Mouse (Mus musculus): ENCODE data around the gene Akap2. TPM values are rescaled to one million over a fixed set of nuclear protein-coding genes. Genes with fewer than 3 reads are reported as not detected.

Akap2 gene
- polyA plus RNA-seq, 1 experiment from 2014 or later: 22.2 TPM

- WGBS: 73% methylated on average over 1 of the region's 1 CpGs
- H3K4me3 ChIP-seq: no peak overlapping the region
- no peak overlapping the region for H3K27ac ChIP-seq (replicated peaks)
- H3K36me3 ChIP-seq: peaks cover 39% of the 10 kb centered on the region
- H3K27me3 ChIP-seq (ENCODE audit: low read depth, poor library complexity, severe bottlenecking): no peaks in the 10 kb centered on the region; the same call in 1 of the 2 replicates
- no peak for DNase-seq (ENCODE audit: low spot score)
- H3K9me3 ChIP-seq (replicated peaks): peaks cover 7% of the 10 kb centered on the region; the same call in 1 of the 2 replicates
- peaks cover 28% of the 10 kb centered on the region for H3K4me1 ChIP-seq
Measured at GRCm38 (mm10) chr4:57851731-57852130, 134.3 kb downstream of the Akap2 start.

GRCm38 (mm10) chr4:57852461-57853040, 135.1 kb downstream of the Akap2 start:
- WGBS: 32% methylated on average over 9 of the region's 9 CpGs
- Histone ChIP-seq H3K27ac (replicated peaks) (no peak overlapping the region), H3K9me3 (replicated peaks) (peaks cover 12% of the 10 kb centered on the region; the same call in 1 of the 2 replicates), H3K4me1 (peaks cover 20% of the 10 kb centered on the region), H3K36me3 (peaks cover 47% of the 10 kb centered on the region), H3K4me3 (no peak overlapping the region), H3K27me3 (ENCODE audit: low read depth, poor library complexity, severe bottlenecking) (no peaks in the 10 kb centered on the region; the same call in 1 of the 2 replicates)
- DNase-seq (ENCODE audit: low spot score): no peak

- H3K27ac ChIP-seq (replicated peaks): no peak overlapping the region
- WGBS: 89% methylated on average over 6 of the region's 6 CpGs
- peaks cover 64% of the 10 kb centered on the region for H3K36me3 ChIP-seq
Measured at GRCm38 (mm10) chr4:57854181-57854580, 136.7 kb downstream of the Akap2 start.

GRCm38 (mm10) chr4:57855281-57855941, 138.0 kb downstream of the Akap2 start:
- H3K9me3 ChIP-seq (replicated peaks): peaks cover 12% of the 10 kb centered on the region; the same call in 1 of the 2 replicates
- WGBS: 91% methylated on average over 18 of the region's 18 CpGs

More at GRCm38 (mm10) chr4:57854181-57854580, 136.7 kb downstream of the Akap2 start:
- no peak overlapping the region for H3K4me3 ChIP-seq
- no peak for DNase-seq (ENCODE audit: low spot score)
- H3K27me3 ChIP-seq (ENCODE audit: low read depth, poor library complexity, severe bottlenecking): no peaks in the 10 kb centered on the region
- peaks cover 12% of the 10 kb centered on the region; the same call in 1 of the 2 replicates for H3K9me3 ChIP-seq (replicated peaks)
- peaks cover 16% of the 10 kb centered on the region for H3K4me1 ChIP-seq

GRCm38 (mm10) chr4:57856673-57857072, 139.2 kb downstream of the Akap2 start:
- no peak overlapping the region for H3K27ac ChIP-seq (replicated peaks)
- H3K9me3 ChIP-seq (replicated peaks): peaks cover 12% of the 10 kb centered on the region; the same call in 1 of the 2 replicates
- H3K4me1 ChIP-seq: peaks cover 11% of the 10 kb centered on the region
- no peaks in the 10 kb centered on the region for H3K27me3 ChIP-seq (ENCODE audit: low read depth, poor library complexity, severe bottlenecking)
- 94% methylated on average over 10 of the region's 10 CpGs for WGBS
- peaks cover 73% of the 10 kb centered on the region for H3K36me3 ChIP-seq
- no peak overlapping the region for H3K4me3 ChIP-seq
- no peak for DNase-seq (ENCODE audit: low spot score)

More at GRCm38 (mm10) chr4:57855281-57855941, 138.0 kb downstream of the Akap2 start:
- Histone ChIP-seq H3K27me3 (ENCODE audit: low read depth, poor library complexity, severe bottlenecking) (no peaks in the 10 kb centered on the region), H3K4me3 (no peak overlapping the region), H3K27ac (replicated peaks) (no peak overlapping the region), H3K36me3 (peaks cover 67% of the 10 kb centered on the region), H3K4me1 (peaks cover 16% of the 10 kb centered on the region)
- DNase-seq (ENCODE audit: low spot score): no peak

- 93% methylated on average over 6 of the region's 6 CpGs for WGBS
Measured at GRCm38 (mm10) chr4:57860204-57860611, 142.8 kb downstream of the Akap2 start.

GRCm38 (mm10) chr4:57861166-57861565, 143.7 kb downstream of the Akap2 start:
- Histone ChIP-seq H3K9me3 (replicated peaks) (peaks cover 10% of the 10 kb centered on the region; the same call in 1 of the 2 replicates), H3K27me3 (ENCODE audit: low read depth, poor library complexity, severe bottlenecking) (no peaks in the 10 kb centered on the region), H3K4me1 (0 out of 2 replicates have a peak, but pooled peaks cover 6% of the 10 kb centered on the region), H3K4me3 (no peak overlapping the region), H3K36me3 (peaks cover 52% of the 10 kb centered on the region), H3K27ac (replicated peaks) (no peak overlapping the region)
- no peak for DNase-seq (ENCODE audit: low spot score)
- 83% methylated on average over 6 of the region's 6 CpGs for WGBS

More at GRCm38 (mm10) chr4:57860204-57860611, 142.8 kb downstream of the Akap2 start:
- Histone ChIP-seq H3K27ac (replicated peaks) (no peak overlapping the region), H3K36me3 (peaks cover 62% of the 10 kb centered on the region), H3K27me3 (ENCODE audit: low read depth, poor library complexity, severe bottlenecking) (no peaks in the 10 kb centered on the region), H3K4me1 (no peaks in the 10 kb centered on the region), H3K4me3 (no peak overlapping the region), H3K9me3 (replicated peaks) (peaks cover 12% of the 10 kb centered on the region; the same call in 1 of the 2 replicates)
- DNase-seq (ENCODE audit: low spot score): no peak

GRCm38 (mm10) chr4:57861856-57862255, 144.4 kb downstream of the Akap2 start:
- Histone ChIP-seq H3K27me3 (ENCODE audit: low read depth, poor library complexity, severe bottlenecking) (no peaks in the 10 kb centered on the region), H3K4me1 (peaks cover 9% of the 10 kb centered on the region; the same call in 1 of the 2 replicates), H3K27ac (replicated peaks) (no peak overlapping the region), H3K36me3 (peaks cover 45% of the 10 kb centered on the region), H3K4me3 (no peak overlapping the region), H3K9me3 (replicated peaks) (peaks cover 3% of the 10 kb centered on the region; the same call in 1 of the 2 replicates)
- DNase-seq (ENCODE audit: low spot score): no peak
- 92% methylated on average over 8 of the region's 8 CpGs for WGBS

- Histone ChIP-seq H3K9me3 (replicated peaks) (no peaks in the 10 kb centered on the region), H3K27me3 (ENCODE audit: low read depth, poor library complexity, severe bottlenecking) (no peaks in the 10 kb centered on the region), H3K27ac (replicated peaks) (no peak overlapping the region), H3K4me1 (peaks cover 14% of the 10 kb centered on the region), H3K36me3 (peaks cover 39% of the 10 kb centered on the region), H3K4me3 (no peak overlapping the region)
- 84% methylated on average over 9 of the region's 9 CpGs for WGBS
- DNase-seq (ENCODE audit: low spot score): no peak
Measured at GRCm38 (mm10) chr4:57862269-57862986, 145.0 kb downstream of the Akap2 start.

GRCm38 (mm10) chr4:57866088-57866487, 148.6 kb downstream of the Akap2 start:
- Histone ChIP-seq H3K36me3 (peaks cover 3% of the 10 kb centered on the region), H3K27me3 (ENCODE audit: low read depth, poor library complexity, severe bottlenecking) (no peaks in the 10 kb centered on the region), H3K27ac (replicated peaks) (no peak overlapping the region), H3K9me3 (replicated peaks) (no peaks in the 10 kb centered on the region), H3K4me3 (no peak overlapping the region), H3K4me1 (peaks cover 16% of the 10 kb centered on the region)
- 29% methylated on average over 2 of the region's 2 CpGs for WGBS
- DNase-seq (ENCODE audit: low spot score): no peak

GRCm38 (mm10) chr4:57866990-57867389, 149.5 kb downstream of the Akap2 start:
- Histone ChIP-seq H3K9me3 (replicated peaks) (no peaks in the 10 kb centered on the region), H3K27ac (replicated peaks) (no peak overlapping the region), H3K4me3 (no peak overlapping the region), H3K4me1 (peaks cover 16% of the 10 kb centered on the region), H3K36me3 (no peaks in the 10 kb centered on the region), H3K27me3 (ENCODE audit: low read depth, poor library complexity, severe bottlenecking) (no peaks in the 10 kb centered on the region)
- DNase-seq (ENCODE audit: low spot score): no peak
- WGBS: 76% methylated on average over 9 of the region's 9 CpGs

- WGBS: 49% methylated on average over 10 of the region's 10 CpGs
- no peaks in the 10 kb centered on the region for H3K36me3 ChIP-seq
- H3K27me3 ChIP-seq (ENCODE audit: low read depth, poor library complexity, severe bottlenecking): no peaks in the 10 kb centered on the region
- no peak overlapping the region for H3K4me3 ChIP-seq
- no peaks in the 10 kb centered on the region for H3K9me3 ChIP-seq (replicated peaks)
- H3K27ac ChIP-seq (replicated peaks): no peak overlapping the region
- H3K4me1 ChIP-seq: peaks cover 16% of the 10 kb centered on the region
- DNase-seq (ENCODE audit: low spot score): no peak
Measured at GRCm38 (mm10) chr4:57867454-57867853, 150.0 kb downstream of the Akap2 start.

Measured in midbrain, embryonic 10.5 days (tissue).